Mouse (Mus musculus): ENCODE data around the gene Dab1. TPM values are rescaled to one million over a fixed set of nuclear protein-coding genes. Genes with fewer than 3 reads are reported as not detected.

Dab1 gene
- polyA plus RNA-seq, 1 experiment: 0.26 TPM

DNA sequence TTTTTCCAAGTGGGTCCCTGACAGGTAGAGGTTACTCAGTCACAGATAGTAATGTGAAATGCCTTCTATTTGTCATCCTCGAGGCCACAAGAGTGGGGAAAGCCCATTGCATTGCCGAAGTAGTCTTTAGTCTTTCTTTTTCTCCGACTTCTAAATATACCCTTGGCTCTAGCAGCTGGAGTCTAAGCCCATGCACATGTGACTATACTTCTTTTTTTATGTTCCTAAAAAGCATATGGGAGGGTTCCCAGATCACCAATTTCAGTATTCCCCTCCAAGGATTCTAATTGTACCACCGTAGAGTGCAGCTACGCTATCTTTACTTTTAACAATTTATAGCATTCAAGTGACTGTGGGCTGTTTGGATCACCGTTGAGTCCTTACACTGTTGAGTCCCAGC lies 791.8 kb downstream of the Dab1 start:
- no peaks in the 10 kb centered on the region for H3K4me1 ChIP-seq (ENCODE audit: control insufficient read depth, insufficient read depth, insufficient read length)
- H3K27ac ChIP-seq (ENCODE audit: insufficient read depth, low read length): no peak overlapping the region
- no peaks in the 10 kb centered on the region for H3K27me3 ChIP-seq (ENCODE audit: control insufficient read depth, insufficient read depth, low read length)
- WGBS: 81% methylated on average over 6 of the region's 6 CpGs
- TF ChIP-seq CTCF (IDR thresholded peaks at IDR 0.05; ENCODE audit: extremely low read depth, insufficient read depth, insufficient read length, insufficient replicate concordance) (no peak), POLR2A (IDR thresholded peaks at IDR 0.05; ENCODE audit: low read depth, low read length) (no peak)
- H3K4me3 ChIP-seq (ENCODE audit: extremely low read depth, insufficient read depth, insufficient read length): no peak overlapping the region
- DNase-seq (ENCODE audit: low read depth in 1 of 2, low spot score in 2 of 2): no peak
- H3K36me3 ChIP-seq (ENCODE audit: control insufficient read depth, insufficient read depth, low read length): no peaks in the 10 kb centered on the region

DNA sequence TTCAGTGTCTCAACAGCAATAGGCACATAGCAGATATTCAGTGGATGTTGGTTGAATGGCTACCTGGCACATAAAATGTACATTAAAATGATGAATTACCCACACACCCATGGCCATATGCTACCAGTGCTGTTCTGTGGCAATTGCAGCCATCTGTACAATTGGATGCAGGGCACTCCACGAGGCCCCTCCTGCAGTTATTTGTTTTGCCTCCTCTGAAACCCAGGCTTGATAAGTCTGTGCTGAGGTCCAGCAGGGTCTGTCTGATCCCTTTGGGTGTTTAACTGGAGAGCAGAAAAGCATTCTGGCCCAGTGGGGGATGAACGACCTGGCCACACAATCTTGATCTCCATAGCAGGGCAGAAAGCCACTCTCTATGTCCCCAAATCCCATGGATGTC lies 796.3 kb downstream of the Dab1 start:
- no peaks in the 10 kb centered on the region for H3K4me1 ChIP-seq (ENCODE audit: control insufficient read depth, insufficient read depth, insufficient read length)
- no peaks in the 10 kb centered on the region for H3K27me3 ChIP-seq (ENCODE audit: control insufficient read depth, insufficient read depth, low read length)
- no peak overlapping the region for H3K4me3 ChIP-seq (ENCODE audit: extremely low read depth, insufficient read depth, insufficient read length)
- H3K36me3 ChIP-seq (ENCODE audit: control insufficient read depth, insufficient read depth, low read length): no peaks in the 10 kb centered on the region
- no peak overlapping the region for H3K27ac ChIP-seq (ENCODE audit: insufficient read depth, low read length)
- no peak for TF ChIP-seq POLR2A (IDR thresholded peaks at IDR 0.05; ENCODE audit: low read depth, low read length)
- no peak for TF ChIP-seq CTCF (IDR thresholded peaks at IDR 0.05; ENCODE audit: extremely low read depth, insufficient read depth, insufficient read length, insufficient replicate concordance)
- 62% methylated on average over 2 of the region's 2 CpGs for WGBS
- DNase-seq (ENCODE audit: low read depth in 1 of 2, low spot score in 2 of 2): no peak

DNA sequence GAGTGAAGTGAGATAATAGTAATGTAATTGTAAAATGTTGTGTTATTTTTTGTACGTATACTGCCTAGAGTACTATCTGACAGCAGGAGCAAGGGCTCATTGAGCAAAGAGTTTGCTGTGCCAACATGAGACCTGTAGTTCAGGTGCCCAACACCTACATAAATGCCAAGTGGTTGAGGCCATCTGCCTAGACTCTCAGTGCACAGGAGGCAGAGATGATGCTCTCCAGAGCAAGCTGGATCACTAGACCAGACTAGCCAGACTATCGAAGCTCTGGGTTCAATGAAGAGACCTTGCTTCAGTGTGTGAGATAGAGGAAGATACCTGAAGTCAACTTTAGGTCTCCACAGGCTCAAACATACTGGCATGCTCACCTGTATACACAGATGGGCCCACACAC lies 799.2 kb downstream of the Dab1 start:
- TF ChIP-seq CTCF (IDR thresholded peaks at IDR 0.05; ENCODE audit: extremely low read depth, insufficient read depth, insufficient read length, insufficient replicate concordance) (no peak), POLR2A (IDR thresholded peaks at IDR 0.05; ENCODE audit: low read depth, low read length) (no peak)
- H3K4me1 ChIP-seq (ENCODE audit: control insufficient read depth, insufficient read depth, insufficient read length): no peaks in the 10 kb centered on the region
- H3K27ac ChIP-seq (ENCODE audit: insufficient read depth, low read length): no peak overlapping the region
- H3K27me3 ChIP-seq (ENCODE audit: control insufficient read depth, insufficient read depth, low read length): no peaks in the 10 kb centered on the region
- no peaks in the 10 kb centered on the region for H3K36me3 ChIP-seq (ENCODE audit: control insufficient read depth, insufficient read depth, low read length)
- 87% methylated on average over 2 of the region's 2 CpGs for WGBS
- no peak overlapping the region for H3K4me3 ChIP-seq (ENCODE audit: extremely low read depth, insufficient read depth, insufficient read length)
- DNase-seq (ENCODE audit: low read depth in 1 of 2, low spot score in 2 of 2): no peak

DNA sequence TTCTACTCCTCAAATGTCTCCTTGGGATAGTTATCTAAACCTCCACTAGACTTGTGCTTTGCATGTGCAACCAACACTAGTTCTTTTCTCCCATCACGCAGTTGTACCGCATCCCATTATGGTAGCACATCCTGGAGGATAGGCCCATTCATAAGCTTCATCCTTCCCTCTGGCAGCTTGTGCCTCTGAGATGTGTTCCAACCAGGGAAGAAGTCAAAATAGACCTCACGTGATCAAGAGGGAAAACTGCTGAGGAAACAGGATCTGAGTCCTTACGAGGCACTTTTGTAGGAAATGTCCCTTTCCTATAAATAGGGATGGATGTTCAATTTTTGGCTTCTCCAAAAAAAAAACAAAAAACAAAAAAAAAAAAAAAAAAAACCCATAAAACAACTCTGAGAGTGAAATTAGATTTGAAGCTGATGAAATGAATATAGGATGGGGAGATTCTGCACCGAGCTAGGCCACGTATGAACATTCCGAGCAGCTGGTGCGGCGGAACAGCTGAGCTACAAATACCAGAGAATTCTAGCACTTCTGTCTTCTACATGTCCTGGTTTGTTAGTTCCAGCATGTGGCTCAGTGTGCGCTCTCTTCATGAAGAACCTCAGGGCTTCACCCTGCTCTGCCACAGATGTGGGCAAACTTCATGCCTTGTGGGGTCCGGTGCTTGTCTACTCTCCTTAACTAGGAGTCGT lies 802.0 kb downstream of the Dab1 start:
- no peak for DNase-seq (ENCODE audit: low read depth in 1 of 2, low spot score in 2 of 2)
- TF ChIP-seq CTCF (IDR thresholded peaks at IDR 0.05; ENCODE audit: extremely low read depth, insufficient read depth, insufficient read length, insufficient replicate concordance): no peak
- no peak for TF ChIP-seq POLR2A (IDR thresholded peaks at IDR 0.05; ENCODE audit: low read depth, low read length)
- Histone ChIP-seq H3K4me1 (ENCODE audit: control insufficient read depth, insufficient read depth, insufficient read length) (no peaks in the 10 kb centered on the region), H3K36me3 (ENCODE audit: control insufficient read depth, insufficient read depth, low read length) (no peaks in the 10 kb centered on the region), H3K27ac (ENCODE audit: insufficient read depth, low read length) (no peak overlapping the region), H3K4me3 (ENCODE audit: extremely low read depth, insufficient read depth, insufficient read length) (no peak overlapping the region), H3K27me3 (ENCODE audit: control insufficient read depth, insufficient read depth, low read length) (no peaks in the 10 kb centered on the region)
- WGBS: 93% methylated on average over 12 of the region's 12 CpGs

DNA sequence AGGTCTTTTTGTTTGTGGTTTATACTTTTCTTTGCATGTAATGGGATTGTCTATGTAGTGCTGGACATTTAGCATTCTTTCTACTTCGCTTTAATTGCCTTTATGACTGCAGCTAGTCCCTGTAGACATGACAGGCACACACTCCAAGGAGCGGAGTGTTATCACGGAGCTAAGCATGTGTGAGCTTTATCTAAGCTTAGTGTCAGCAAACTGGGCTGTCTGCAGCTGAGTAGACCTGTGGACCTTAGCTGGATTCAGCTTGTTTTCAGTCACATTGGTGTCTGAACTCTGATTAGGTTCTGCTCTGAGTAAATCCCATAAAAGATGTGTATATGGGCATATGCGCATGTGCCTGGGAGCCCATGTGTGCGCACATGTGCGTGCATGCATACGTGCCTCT lies 810.0 kb downstream of the Dab1 start:
- DNase-seq (ENCODE audit: low read depth in 1 of 2, low spot score in 2 of 2): no peak
- H3K4me3 ChIP-seq (ENCODE audit: extremely low read depth, insufficient read depth, insufficient read length): no peak overlapping the region
- 91% methylated on average over 7 of the region's 7 CpGs for WGBS
- no peaks in the 10 kb centered on the region for H3K36me3 ChIP-seq (ENCODE audit: control insufficient read depth, insufficient read depth, low read length)
- no peak for TF ChIP-seq CTCF (IDR thresholded peaks at IDR 0.05; ENCODE audit: extremely low read depth, insufficient read depth, insufficient read length, insufficient replicate concordance)
- TF ChIP-seq POLR2A (IDR thresholded peaks at IDR 0.05; ENCODE audit: low read depth, low read length): no peak
- H3K4me1 ChIP-seq (ENCODE audit: control insufficient read depth, insufficient read depth, insufficient read length): no peaks in the 10 kb centered on the region
- no peaks in the 10 kb centered on the region for H3K27me3 ChIP-seq (ENCODE audit: control insufficient read depth, insufficient read depth, low read length)
- no peak overlapping the region for H3K27ac ChIP-seq (ENCODE audit: insufficient read depth, low read length)

DNA sequence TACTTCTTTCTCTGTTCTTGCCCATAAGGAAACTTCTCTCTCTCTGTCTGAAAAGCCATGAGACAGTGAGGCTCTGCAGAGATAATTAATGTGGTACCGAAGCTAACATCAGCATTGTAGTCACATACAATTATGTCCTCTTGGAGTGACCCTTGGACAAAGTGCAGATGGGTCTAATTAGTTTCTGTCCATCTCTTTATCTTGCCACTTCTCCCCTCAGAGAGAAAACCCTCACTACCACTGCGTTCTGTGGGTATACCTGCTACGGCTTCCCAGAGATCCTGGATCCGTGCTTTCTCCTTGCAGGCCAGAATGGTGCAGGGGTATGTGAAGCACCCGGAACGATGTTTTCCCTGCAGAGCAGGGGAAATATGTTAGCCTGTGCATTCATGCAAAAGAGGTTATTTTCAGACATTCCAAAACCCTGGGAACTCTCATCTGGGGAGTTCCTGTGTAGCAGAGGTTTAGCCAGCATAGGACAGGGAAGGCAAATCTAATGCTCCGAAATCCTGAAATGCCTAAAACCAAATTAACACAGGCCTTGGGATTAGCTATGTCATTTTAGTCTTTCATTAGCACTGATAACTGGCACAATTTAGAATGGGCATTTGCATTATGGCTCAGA lies 812.2 kb downstream of the Dab1 start:
- DNase-seq (ENCODE audit: low read depth in 1 of 2, low spot score in 2 of 2): no peak
- H3K36me3 ChIP-seq (ENCODE audit: control insufficient read depth, insufficient read depth, low read length): no peaks in the 10 kb centered on the region
- 84% methylated on average over 7 of the region's 7 CpGs for WGBS
- no peaks in the 10 kb centered on the region for H3K27me3 ChIP-seq (ENCODE audit: control insufficient read depth, insufficient read depth, low read length)
- H3K27ac ChIP-seq (ENCODE audit: insufficient read depth, low read length): no peak overlapping the region
- no peak overlapping the region for H3K4me3 ChIP-seq (ENCODE audit: extremely low read depth, insufficient read depth, insufficient read length)
- no peak for TF ChIP-seq CTCF (IDR thresholded peaks at IDR 0.05; ENCODE audit: extremely low read depth, insufficient read depth, insufficient read length, insufficient replicate concordance)
- H3K4me1 ChIP-seq (ENCODE audit: control insufficient read depth, insufficient read depth, insufficient read length): no peaks in the 10 kb centered on the region

DNA sequence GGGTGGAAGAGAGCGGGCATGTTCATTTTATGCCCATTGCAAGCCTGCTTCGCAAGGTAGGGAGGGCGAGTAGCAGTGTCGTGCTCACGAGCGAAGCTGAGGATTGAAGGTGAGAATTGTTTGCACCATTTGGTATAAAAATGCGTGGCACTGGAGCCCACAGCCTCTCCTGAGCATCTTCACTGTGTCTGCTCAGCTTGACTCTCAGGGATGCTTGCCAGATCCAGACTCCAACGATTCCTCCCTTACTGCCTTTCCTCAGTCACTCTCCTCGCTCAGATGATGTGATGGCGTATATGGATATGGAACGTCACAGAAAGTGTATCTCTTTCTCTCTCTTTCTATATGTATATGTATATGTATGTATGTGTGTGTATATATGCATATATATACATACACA lies 813.0 kb downstream of the Dab1 start:
- DNase-seq (ENCODE audit: low read depth in 1 of 2, low spot score in 2 of 2): no peak
- H3K4me1 ChIP-seq (ENCODE audit: control insufficient read depth, insufficient read depth, insufficient read length): no peaks in the 10 kb centered on the region
- H3K4me3 ChIP-seq (ENCODE audit: extremely low read depth, insufficient read depth, insufficient read length): no peak overlapping the region
- H3K27me3 ChIP-seq (ENCODE audit: control insufficient read depth, insufficient read depth, low read length): no peaks in the 10 kb centered on the region
- WGBS: 84% methylated on average over 11 of the region's 11 CpGs
- no peaks in the 10 kb centered on the region for H3K36me3 ChIP-seq (ENCODE audit: control insufficient read depth, insufficient read depth, low read length)
- H3K27ac ChIP-seq (ENCODE audit: insufficient read depth, low read length): no peak overlapping the region
- TF ChIP-seq POLR2A (IDR thresholded peaks at IDR 0.05; ENCODE audit: low read depth, low read length) (no peak), CTCF (IDR thresholded peaks at IDR 0.05; ENCODE audit: extremely low read depth, insufficient read depth, insufficient read length, insufficient replicate concordance) (no peak)

All from spleen, adult 2 months (tissue).